Mouse (Mus musculus) forebrain, postnatal 0 days (tissue): ENCODE measurements at regions not wholly inside any gene's neighbourhood (a gene's known extent, or its start where the extent isn't known, plus 50 kb on each side); places are given as distances from the start of the nearest gene placed in this dataset.
"Not testable (repeated sequence)": the region's sequence is repeated elsewhere in the genome, so short reads cannot be mapped to it uniquely, and the experiment has no call there.

Source experiments
- ATAC-seq: fragments of 200-750 bp; cut with Nextera tagmentation; 2 replicates; pipeline ENCODE4 v1.8.0; 2017; ENCODE audit warnings: mild to moderate bottlenecking, moderate library complexity
- DNase-seq: peaks from one replicate; pipeline ENCODE4 v3.0.0-alpha.2; 2015
- H3K27ac ChIP-seq: fragments of 300-500 bp; sonication (generic); 2 replicates; pipeline ENCODE4 v1.5.1; 2014; ENCODE audit warnings: low read depth, mild to moderate bottlenecking, antibody characterized with exemption, low read length, moderate library complexity, mixed read lengths
- H3K27me3 ChIP-seq: fragments of 300-500 bp; sonication (generic); 2 replicates; pipeline ENCODE4 v1.6.1; 2014; ENCODE audit warnings: mild to moderate bottlenecking, low read length, mixed read lengths; ENCODE audit not compliant: insufficient read depth
- H3K36me3 ChIP-seq: fragments of 300-500 bp; sonication (generic); 2 replicates; pipeline ENCODE4 v1.6.1; 2014; ENCODE audit warnings: mild to moderate bottlenecking, moderate library complexity; ENCODE audit not compliant: insufficient read depth
- H3K4me1 ChIP-seq: fragments of 300-500 bp; sonication (generic); 2 replicates; pipeline ENCODE4 v1.6.1; 2014; ENCODE audit warnings: antibody characterized with exemption; ENCODE audit not compliant: insufficient read depth
- H3K4me2 ChIP-seq: fragments of 300-500 bp; sonication (generic); 2 replicates; pipeline ENCODE4 v1.6.1; 2014; ENCODE audit warnings: low read depth, mild to moderate bottlenecking, moderate library complexity
- H3K4me3 ChIP-seq: fragments of 300-500 bp; sonication (generic); 2 replicates; pipeline ENCODE4 v1.5.1; 2014; ENCODE audit warnings: low read depth, low read length, mixed read lengths
- H3K9ac ChIP-seq: fragments of 300-500 bp; sonication (generic); 2 replicates; pipeline ENCODE4 v1.6.1; 2014; ENCODE audit warnings: mild to moderate bottlenecking
- H3K9me3 ChIP-seq: fragments of 300-500 bp; sonication (generic); 2 replicates; pipeline ENCODE4 v1.6.1; 2016; ENCODE audit warnings: low read length
- CTCF ChIP-seq: sonication (generic); IDR thresholded peaks from 2 replicates; pipeline ENCODE4 v1.5.1; 2016; ENCODE audit warnings: antibody characterized with exemption, control low read depth, low read depth
- WGBS: fragments of 180-500 bp; shearing (Covaris S2); extraction: QIAGEN DNeasy Blood & Tissue Kit; methylation state at CpG from one replicate; pipeline ENCODE4 v1.1.7; 2014; 5-methylcytosine and 5-hydroxymethylcytosine counted together

GRCm38 (mm10) chr10:117466391-117466790, 86.6 kb upstream of the Cpsf6 start:
- Histone ChIP-seq H3K4me1 (no peaks in the 10 kb centered on the region), H3K4me2 (no peak overlapping the region), H3K36me3 (no peaks in the 10 kb centered on the region), H3K27ac (no peak overlapping the region), H3K9me3 (no peaks in the 10 kb centered on the region), H3K4me3 (no peak overlapping the region), H3K9ac (no peak overlapping the region), H3K27me3 (no peaks in the 10 kb centered on the region)
- 90% methylated on average over 3 of the region's 3 CpGs for WGBS
- DNase-seq (no peak), ATAC-seq (no peak)
- TF ChIP-seq CTCF: no peak

- no peak overlapping the region for H3K4me2 ChIP-seq
- no peaks in the 10 kb centered on the region for H3K36me3 ChIP-seq
- no peaks in the 10 kb centered on the region for H3K4me1 ChIP-seq
- ATAC-seq (no peak), DNase-seq (no peak)
- H3K4me3 ChIP-seq: no peak overlapping the region
- TF ChIP-seq CTCF: no peak
- H3K27me3 ChIP-seq: no peaks in the 10 kb centered on the region
- H3K27ac ChIP-seq: no peak overlapping the region
- no peaks in the 10 kb centered on the region for H3K9me3 ChIP-seq
- WGBS: 76% methylated on average over 3 of the region's 3 CpGs
- no peak overlapping the region for H3K9ac ChIP-seq
Observed at GRCm38 (mm10) chr10:117465671-117466250, 85.9 kb upstream of the Cpsf6 start.

GRCm38 (mm10) chr10:117465058-117465660, 85.3 kb upstream of the Cpsf6 start:
- Histone ChIP-seq H3K36me3 (no peaks in the 10 kb centered on the region), H3K4me1 (no peaks in the 10 kb centered on the region), H3K27me3 (no peaks in the 10 kb centered on the region), H3K4me2 (no peak overlapping the region), H3K27ac (no peak overlapping the region), H3K9ac (no peak overlapping the region), H3K4me3 (no peak overlapping the region), H3K9me3 (no peaks in the 10 kb centered on the region)
- DNase-seq (no peak), ATAC-seq (no peak)
- TF ChIP-seq CTCF: no peak
- 86% methylated on average over 12 of the region's 12 CpGs for WGBS

DNA sequence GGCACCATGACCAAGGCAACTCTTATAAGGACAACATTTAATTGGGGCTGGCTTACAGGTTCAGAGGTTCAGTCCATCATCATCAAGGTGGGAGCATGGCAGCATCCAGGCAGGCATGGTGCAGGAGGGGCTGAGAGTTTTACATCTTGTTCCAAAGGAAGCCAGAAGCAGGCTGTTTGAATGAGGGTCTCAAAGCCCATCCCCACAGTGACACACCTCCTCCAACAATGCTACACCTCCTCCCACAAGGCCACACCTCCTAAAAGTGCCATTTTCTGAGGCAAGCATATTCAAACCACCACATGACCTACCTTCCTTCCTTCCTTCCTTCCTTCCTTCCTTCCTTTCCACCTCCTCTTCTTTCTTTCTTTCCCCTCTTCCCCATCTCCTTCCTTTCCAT, 84.5 kb upstream of the Cpsf6 start:
- H3K27me3 ChIP-seq, H3K27ac ChIP-seq, H3K4me3 ChIP-seq, H3K9me3 ChIP-seq, ATAC-seq, DNase-seq, H3K4me1 ChIP-seq, H3K4me2 ChIP-seq, H3K36me3 ChIP-seq, H3K9ac ChIP-seq: not testable (repeated sequence)

GRCm38 (mm10) chr10:117463636-117464035, 83.8 kb upstream of the Cpsf6 start:
- 94% methylated on average over 8 of the region's 8 CpGs for WGBS
- H3K27me3 ChIP-seq: no peaks in the 10 kb centered on the region
- TF ChIP-seq CTCF: no peak
- no peaks in the 10 kb centered on the region for H3K9me3 ChIP-seq
- no peak overlapping the region for H3K4me3 ChIP-seq
- H3K36me3 ChIP-seq: no peaks in the 10 kb centered on the region
- H3K4me2 ChIP-seq: no peak overlapping the region
- no peak for DNase-seq
- ATAC-seq: no peak
- no peaks in the 10 kb centered on the region for H3K4me1 ChIP-seq
- H3K9ac ChIP-seq: no peak overlapping the region
- H3K27ac ChIP-seq: no peak overlapping the region

DNA sequence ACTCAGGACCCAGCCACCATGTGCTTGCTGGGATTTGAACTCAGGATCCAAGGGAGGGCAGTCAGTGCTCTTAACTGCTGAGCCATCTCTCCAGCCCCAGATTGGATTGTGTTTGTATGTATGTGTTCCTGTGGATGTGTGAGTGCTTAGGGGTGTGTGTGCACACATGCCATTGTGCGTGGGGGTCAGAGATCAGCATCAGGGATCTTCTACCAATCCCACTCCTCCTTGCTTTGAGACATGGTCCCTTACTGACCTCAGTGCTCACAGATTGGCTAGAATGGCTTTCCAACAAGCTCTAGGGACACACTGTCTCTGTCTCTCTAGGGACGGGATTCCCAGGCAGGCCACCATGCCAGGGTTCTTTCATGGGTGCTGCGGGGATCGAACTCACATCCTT, 83.1 kb upstream of the Cpsf6 start:
- DNase-seq: no peak
- Histone ChIP-seq H3K27me3 (no peaks in the 10 kb centered on the region), H3K4me1 (no peaks in the 10 kb centered on the region), H3K9ac (no peak overlapping the region), H3K27ac (no peak overlapping the region), H3K4me2 (no peak overlapping the region), H3K4me3 (no peak overlapping the region), H3K36me3 (no peaks in the 10 kb centered on the region), H3K9me3 (no peaks in the 10 kb centered on the region)
- WGBS: 97% methylated on average over 4 of the region's 4 CpGs
- TF ChIP-seq CTCF: no peak
- no peak for ATAC-seq

DNA sequence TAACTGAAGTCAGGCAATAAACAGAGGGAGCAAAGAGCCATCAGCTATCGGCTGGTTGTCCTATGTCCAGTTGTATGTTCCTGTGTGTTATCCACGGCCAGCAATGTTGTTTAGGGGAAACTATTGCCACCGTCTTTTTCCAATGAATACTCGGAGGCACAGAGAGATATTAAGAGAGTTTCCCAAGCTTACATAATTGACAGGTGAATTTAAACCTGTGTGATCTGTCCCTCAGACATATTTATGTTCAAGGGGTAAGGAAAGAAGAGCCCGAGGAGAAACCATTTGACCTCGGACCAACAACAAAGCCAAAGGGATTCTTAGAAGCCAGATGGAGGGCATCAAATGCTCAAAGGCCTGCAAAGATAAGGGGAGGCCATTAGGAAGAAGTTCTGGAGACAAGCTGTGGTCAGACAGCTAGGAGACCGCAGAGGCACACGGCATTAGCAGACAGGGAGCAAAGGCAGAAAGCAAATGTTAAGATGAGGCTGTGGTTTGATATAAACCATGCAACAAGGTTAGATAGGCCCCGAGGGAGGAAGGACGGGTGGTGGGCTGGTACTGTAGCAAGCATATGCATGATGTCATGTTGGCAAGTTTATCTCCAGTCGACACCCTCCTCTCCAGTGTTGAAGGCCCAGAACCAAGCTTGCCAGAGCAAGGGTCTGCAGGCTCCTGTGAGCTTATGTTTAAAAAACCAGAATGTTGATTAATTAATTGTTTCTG, 82.1 kb upstream of the Cpsf6 start:
- Histone ChIP-seq H3K9me3 (no peaks in the 10 kb centered on the region), H3K4me2 (no peak overlapping the region), H3K27me3 (no peaks in the 10 kb centered on the region), H3K36me3 (no peaks in the 10 kb centered on the region), H3K27ac (no peak overlapping the region), H3K4me1 (no peaks in the 10 kb centered on the region), H3K4me3 (no peak overlapping the region), H3K9ac (no peak overlapping the region)
- ATAC-seq (no peak), DNase-seq (no peak)
- no peak for TF ChIP-seq CTCF
- WGBS: 84% methylated on average over 11 of the region's 11 CpGs
